Mouse (Mus musculus): ENCODE measurements around the gene Ifitm6.

- TF ChIP-seq ETS1 (conservative IDR thresholded peaks at IDR 0.05; ENCODE audit: low read depth, low read length) (no peak), GABPA (IDR thresholded peaks at IDR 0.05; ENCODE audit: insufficient replicate concordance, low read depth, low read length) (no peak)
Measured at GRCm38 (mm10) chr7:140966921-140967320, 50.8 kb downstream of the Ifitm6 start, which contains the start of gene Ifitm1.
